Mouse (Mus musculus): ENCODE results near the gene Rngtt. TPM values are rescaled to one million over a fixed set of nuclear protein-coding genes. Genes with fewer than 3 reads are reported as not detected.
"Not testable (repeated sequence)": the region's sequence is repeated elsewhere in the genome, so short reads cannot be mapped to it uniquely, and the experiment has no call there.

The Rngtt gene
- polyA plus RNA-seq, 1 experiment: not detected

DNA sequence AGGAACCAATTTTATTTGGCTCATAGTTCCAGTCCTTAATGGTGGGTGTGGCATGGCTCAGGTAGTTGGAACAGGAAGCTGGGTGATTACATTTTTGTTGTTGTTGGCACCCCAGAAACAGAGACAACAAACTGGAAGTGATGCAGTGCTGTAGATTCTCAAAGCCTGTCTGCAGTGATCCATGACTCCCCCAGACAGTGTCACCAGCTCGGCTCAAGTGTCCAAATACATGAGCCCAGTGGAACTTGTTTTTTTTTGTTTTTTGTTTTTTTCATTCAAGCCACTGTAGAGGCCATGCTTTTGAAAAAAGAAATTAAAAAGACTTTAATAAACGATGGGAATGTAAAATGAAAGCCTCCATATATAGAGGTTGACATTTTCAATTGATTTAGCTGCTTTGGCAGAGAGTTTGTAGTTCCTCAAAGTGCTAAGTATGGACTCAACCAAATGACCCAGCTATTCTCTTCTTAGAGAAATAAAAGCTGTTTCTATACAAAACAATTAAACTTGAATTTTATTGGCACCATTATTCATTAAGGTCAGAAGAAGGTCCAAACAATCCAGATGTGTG lies 95.7 kb downstream of the Rngtt start:
- TF ChIP-seq POLR2A (IDR thresholded peaks at IDR 0.05; ENCODE audit: insufficient read depth, low read depth, low read length) (no peak), CTCF (IDR thresholded peaks at IDR 0.05; ENCODE audit: insufficient read depth, low read depth, low read length) (no peak)
- no peak overlapping the region for H3K4me3 ChIP-seq (ENCODE audit: insufficient read depth, low read depth, low read length)

DNA sequence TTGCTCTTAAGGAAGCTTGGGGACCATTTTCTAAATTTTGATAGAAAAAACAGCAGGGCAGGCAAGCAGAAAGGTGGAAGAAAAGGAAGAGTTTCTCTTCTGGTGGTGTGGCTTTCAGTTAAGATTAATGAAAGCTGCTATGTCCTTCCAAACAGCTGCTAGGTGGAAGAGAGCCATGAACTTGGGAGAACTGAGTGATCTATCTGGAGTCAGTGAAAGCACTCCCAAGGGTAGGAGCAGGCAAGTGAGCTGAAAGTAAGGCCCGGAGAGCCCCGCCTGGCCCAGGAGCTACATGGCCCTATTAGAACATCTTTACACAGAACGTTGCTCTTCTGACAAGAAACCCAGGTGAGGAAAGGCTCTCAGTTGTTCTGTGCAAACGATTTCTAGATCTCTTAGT lies 103.7 kb downstream of the Rngtt start:
- no peak overlapping the region for H3K27ac ChIP-seq (ENCODE audit: insufficient read depth, low read depth, low read length)
- no peak overlapping the region for H3K4me3 ChIP-seq (ENCODE audit: insufficient read depth, low read depth, low read length)
- TF ChIP-seq POLR2A (IDR thresholded peaks at IDR 0.05; ENCODE audit: insufficient read depth, low read depth, low read length) (no peak), CTCF (IDR thresholded peaks at IDR 0.05; ENCODE audit: insufficient read depth, low read depth, low read length) (no peak)
- H3K4me1 ChIP-seq (ENCODE audit: control insufficient read depth, insufficient read depth, low read length): no peaks in the 10 kb centered on the region
- WGBS: 83% methylated on average over 4 of the region's 4 CpGs

More for the DNA sequence above, 95.7 kb downstream of the Rngtt start:
- WGBS: 79% methylated on average over 2 of the region's 2 CpGs
- no peak overlapping the region for H3K27ac ChIP-seq (ENCODE audit: insufficient read depth, low read depth, low read length)
- no peaks in the 10 kb centered on the region for H3K4me1 ChIP-seq (ENCODE audit: control insufficient read depth, insufficient read depth, low read length)

DNA sequence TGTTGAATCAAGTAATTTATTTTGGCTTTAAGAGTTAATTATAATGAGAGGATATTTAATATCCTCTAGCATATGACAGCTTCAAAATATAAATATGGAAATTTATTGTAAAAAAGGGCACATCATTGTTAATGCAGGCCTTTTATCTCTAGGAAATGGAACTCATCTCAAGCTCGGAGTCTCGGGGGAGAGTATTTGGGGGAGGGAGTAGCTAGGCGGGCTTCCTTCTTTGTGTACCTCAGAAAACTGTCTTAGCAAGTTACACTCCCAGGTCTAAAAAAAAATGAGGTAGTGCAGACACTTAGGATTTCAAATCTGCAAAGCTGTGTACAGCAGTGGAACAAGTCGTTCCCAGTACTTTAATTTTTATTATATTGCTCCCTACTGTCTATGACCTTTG lies 104.7 kb downstream of the Rngtt start:
- H3K4me1 ChIP-seq (ENCODE audit: control insufficient read depth, insufficient read depth, low read length): no peaks in the 10 kb centered on the region
- H3K4me3 ChIP-seq (ENCODE audit: insufficient read depth, low read depth, low read length): no peak overlapping the region
- TF ChIP-seq CTCF (IDR thresholded peaks at IDR 0.05; ENCODE audit: insufficient read depth, low read depth, low read length) (no peak), POLR2A (IDR thresholded peaks at IDR 0.05; ENCODE audit: insufficient read depth, low read depth, low read length) (no peak)
- H3K27ac ChIP-seq (ENCODE audit: insufficient read depth, low read depth, low read length): no peak overlapping the region
- WGBS: 87% methylated on average over 4 of the region's 4 CpGs

DNA sequence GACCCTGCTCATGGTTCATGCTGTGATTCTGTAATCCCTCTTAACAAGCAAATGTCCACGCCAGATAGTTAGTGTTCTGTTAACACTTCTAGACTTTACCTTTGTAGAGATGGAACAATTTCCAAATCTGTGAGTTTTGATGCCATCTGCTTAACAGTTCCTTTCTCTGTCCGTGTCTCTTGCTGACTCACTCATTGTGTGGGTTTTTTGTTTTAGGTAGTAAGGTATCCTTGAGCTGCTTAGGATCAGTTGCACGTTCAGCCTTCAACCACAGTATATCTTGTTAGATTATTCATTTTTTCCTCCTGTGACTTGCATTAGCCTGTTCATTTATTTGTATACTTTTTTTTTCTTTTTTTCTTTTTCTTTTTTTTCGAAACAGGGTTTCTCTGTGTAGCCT lies 107.3 kb downstream of the Rngtt start:
- TF ChIP-seq CTCF (IDR thresholded peaks at IDR 0.05; ENCODE audit: insufficient read depth, low read depth, low read length) (no peak), POLR2A (IDR thresholded peaks at IDR 0.05; ENCODE audit: insufficient read depth, low read depth, low read length) (no peak)
- H3K4me1 ChIP-seq (ENCODE audit: control insufficient read depth, insufficient read depth, low read length): no peaks in the 10 kb centered on the region
- H3K27ac ChIP-seq (ENCODE audit: insufficient read depth, low read depth, low read length): no peak overlapping the region
- WGBS: 88% methylated on average over 4 of the region's 4 CpGs
- H3K4me3 ChIP-seq (ENCODE audit: insufficient read depth, low read depth, low read length): no peak overlapping the region

DNA sequence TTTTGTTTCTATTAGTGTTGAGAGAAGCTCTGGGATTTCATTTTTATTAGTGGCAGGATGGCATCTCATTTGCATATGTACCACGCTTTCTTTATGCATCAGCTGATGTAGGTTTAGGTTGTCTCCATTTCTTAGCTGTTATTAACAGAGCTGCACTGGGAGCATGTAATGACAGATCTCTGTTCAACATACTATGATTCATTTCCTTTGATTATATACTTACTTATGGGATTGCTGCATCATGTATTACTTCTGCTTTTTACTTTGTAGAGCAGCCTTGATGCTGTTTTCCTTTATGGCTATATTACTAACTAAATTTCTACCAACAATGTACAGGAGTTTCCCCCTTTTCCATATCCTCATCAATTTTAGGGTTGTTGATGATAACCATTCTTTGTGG lies 109.5 kb downstream of the Rngtt start:
- WGBS: 95% methylated on average over 1 of the region's 1 CpGs
- TF ChIP-seq CTCF (IDR thresholded peaks at IDR 0.05; ENCODE audit: insufficient read depth, low read depth, low read length) (no peak), POLR2A (IDR thresholded peaks at IDR 0.05; ENCODE audit: insufficient read depth, low read depth, low read length) (no peak)

DNA sequence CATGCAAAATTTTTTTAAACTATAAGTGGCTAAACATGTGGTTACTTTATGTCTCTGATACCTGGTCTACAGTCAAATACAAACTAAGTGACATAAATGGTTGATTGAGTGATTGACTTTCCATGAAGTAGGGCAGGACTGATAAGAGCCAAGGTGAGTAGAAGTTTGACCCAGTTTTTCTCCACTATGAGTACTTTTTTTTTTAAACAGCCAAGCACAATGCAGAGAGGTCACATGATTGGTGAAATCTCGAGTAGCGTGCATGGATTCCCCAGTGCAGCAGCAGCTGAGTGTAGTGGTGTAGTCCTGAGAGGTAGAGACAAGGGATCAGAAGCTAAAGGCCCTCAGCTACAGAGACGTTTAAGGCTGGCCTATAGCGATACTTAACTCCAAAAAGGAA lies 118.7 kb downstream of the Rngtt start:
- no peaks in the 10 kb centered on the region for H3K4me1 ChIP-seq (ENCODE audit: control insufficient read depth, insufficient read depth, low read length)
- no peak overlapping the region for H3K27ac ChIP-seq (ENCODE audit: insufficient read depth, low read depth, low read length)
- TF ChIP-seq POLR2A (IDR thresholded peaks at IDR 0.05; ENCODE audit: insufficient read depth, low read depth, low read length): no peak
- TF ChIP-seq CTCF (IDR thresholded peaks at IDR 0.05; ENCODE audit: insufficient read depth, low read depth, low read length): no peak
- WGBS: 62% methylated on average over 4 of the region's 4 CpGs
- H3K4me3 ChIP-seq (ENCODE audit: insufficient read depth, low read depth, low read length): no peak overlapping the region

More for the DNA sequence above, 109.5 kb downstream of the Rngtt start:
- Histone ChIP-seq H3K27ac (ENCODE audit: insufficient read depth, low read depth, low read length) (no peak overlapping the region), H3K4me1 (ENCODE audit: control insufficient read depth, insufficient read depth, low read length) (no peaks in the 10 kb centered on the region), H3K4me3 (ENCODE audit: insufficient read depth, low read depth, low read length) (no peak overlapping the region)

DNA sequence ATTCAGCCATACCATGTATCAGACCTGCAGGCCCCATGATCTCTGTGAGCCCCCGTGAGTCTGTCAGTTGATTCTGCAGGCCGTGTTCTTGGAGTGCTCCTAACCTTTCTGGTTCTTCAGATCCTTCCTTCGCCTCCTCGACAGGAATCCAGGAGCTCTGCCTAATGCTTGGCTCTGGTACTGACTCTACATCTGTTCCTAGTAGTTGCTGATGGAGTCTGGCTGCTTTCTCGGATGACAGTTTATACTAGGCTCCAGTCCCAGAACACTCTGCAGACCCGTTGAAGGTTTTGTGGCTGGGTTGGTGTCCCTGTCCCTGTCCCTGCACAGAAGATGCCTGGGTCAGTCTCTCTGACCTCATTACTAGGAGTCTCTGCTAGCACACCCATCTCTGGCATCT lies 131.8 kb downstream of the Rngtt start:
- WGBS: 90% methylated on average over 6 of the region's 6 CpGs
- Histone ChIP-seq H3K27ac (ENCODE audit: insufficient read depth, low read depth, low read length) (no peak overlapping the region), H3K4me1 (ENCODE audit: control insufficient read depth, insufficient read depth, low read length) (no peaks in the 10 kb centered on the region), H3K4me3 (ENCODE audit: insufficient read depth, low read depth, low read length) (no peak overlapping the region)
- TF ChIP-seq CTCF (IDR thresholded peaks at IDR 0.05; ENCODE audit: insufficient read depth, low read depth, low read length): no peak
- no peak for TF ChIP-seq POLR2A (IDR thresholded peaks at IDR 0.05; ENCODE audit: insufficient read depth, low read depth, low read length)

DNA sequence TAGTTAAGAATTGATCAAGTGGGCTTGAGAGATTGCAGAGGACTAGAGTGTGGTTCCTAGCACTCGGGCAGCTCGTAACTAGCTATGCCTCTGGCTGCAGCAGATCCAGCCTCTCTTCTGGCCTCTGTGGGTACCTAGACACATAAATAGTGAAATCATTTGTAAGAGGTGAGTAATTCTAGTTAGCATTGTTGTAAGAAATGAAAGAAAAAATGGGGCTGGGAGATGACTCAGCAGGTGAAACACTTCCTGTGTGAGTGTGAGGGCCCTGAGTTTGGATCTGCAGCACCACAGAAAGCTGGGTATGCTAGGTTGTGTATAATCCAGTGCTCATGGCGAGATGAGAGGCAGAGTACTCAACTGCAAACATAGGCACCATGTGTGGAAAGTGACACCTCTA lies 136.2 kb downstream of the Rngtt start:
- Histone ChIP-seq H3K4me3 (ENCODE audit: insufficient read depth, low read depth, low read length) (no peak overlapping the region), H3K27ac (ENCODE audit: insufficient read depth, low read depth, low read length) (no peak overlapping the region), H3K4me1 (ENCODE audit: control insufficient read depth, insufficient read depth, low read length) (no peaks in the 10 kb centered on the region)
- 99% methylated on average over 3 of the region's 3 CpGs for WGBS
- TF ChIP-seq CTCF (IDR thresholded peaks at IDR 0.05; ENCODE audit: insufficient read depth, low read depth, low read length): no peak
- no peak for TF ChIP-seq POLR2A (IDR thresholded peaks at IDR 0.05; ENCODE audit: insufficient read depth, low read depth, low read length)

DNA sequence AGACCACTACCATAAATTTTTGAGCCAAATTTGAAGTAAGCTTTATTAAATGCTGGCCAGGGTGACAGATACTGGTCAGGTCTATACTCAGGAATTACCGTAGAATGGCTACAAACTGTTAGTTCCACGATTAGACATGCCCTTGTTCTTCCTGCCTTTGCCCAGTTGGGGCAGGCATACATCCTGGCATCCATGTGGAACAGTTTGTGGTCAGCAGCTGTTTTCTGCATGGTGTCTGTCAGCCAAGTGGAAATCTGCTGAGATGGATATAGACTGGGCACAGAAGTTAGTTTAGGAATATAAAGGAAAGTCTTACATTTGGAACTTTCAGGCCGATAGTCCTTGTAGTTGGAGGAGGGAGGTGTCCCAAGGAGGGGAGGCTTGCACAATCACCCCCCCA lies 136.8 kb downstream of the Rngtt start:
- Histone ChIP-seq H3K4me1 (ENCODE audit: control insufficient read depth, insufficient read depth, low read length) (no peaks in the 10 kb centered on the region), H3K27ac (ENCODE audit: insufficient read depth, low read depth, low read length) (no peak overlapping the region), H3K4me3 (ENCODE audit: insufficient read depth, low read depth, low read length) (no peak overlapping the region)
- WGBS: 95% methylated on average over 3 of the region's 3 CpGs
- TF ChIP-seq POLR2A (IDR thresholded peaks at IDR 0.05; ENCODE audit: insufficient read depth, low read depth, low read length) (no peak), CTCF (IDR thresholded peaks at IDR 0.05; ENCODE audit: insufficient read depth, low read depth, low read length) (no peak)

DNA sequence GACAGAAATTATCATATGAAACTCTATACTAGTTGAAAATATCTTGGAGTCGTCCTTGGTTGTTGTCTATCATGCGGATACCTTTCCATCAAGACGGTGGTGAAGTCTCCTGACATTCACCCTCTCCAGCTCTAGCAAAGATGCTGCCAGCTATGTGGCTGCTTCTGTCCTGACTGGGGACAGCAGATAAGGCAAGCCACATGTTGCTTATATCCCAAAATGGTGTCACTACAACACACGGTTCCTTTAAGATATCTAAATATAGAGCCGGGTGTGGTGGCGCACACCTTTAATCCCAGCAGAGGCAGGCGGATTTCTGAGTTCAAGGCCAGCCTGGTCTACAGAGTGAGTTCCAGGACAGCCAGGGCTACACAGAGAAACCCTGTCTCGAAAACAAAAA lies 140.2 kb downstream of the Rngtt start:
- 96% methylated on average over 8 of the region's 8 CpGs for WGBS
- H3K4me3 ChIP-seq (ENCODE audit: insufficient read depth, low read depth, low read length); H3K27ac ChIP-seq (ENCODE audit: insufficient read depth, low read depth, low read length); H3K4me1 ChIP-seq (ENCODE audit: control insufficient read depth, insufficient read depth, low read length): not testable (repeated sequence)

All from olfactory bulb, adult 2 months (tissue).